Mouse (Mus musculus): Measurements from ENCODE around the gene Pald1. TPM values are rescaled to one million over a fixed set of nuclear protein-coding genes. Genes with fewer than 3 reads are reported as not detected.

Pald1 gene
- total and polyA plus RNA-seq, 3 experiments, result 2.9 to 6.4 TPM; not detected in 1

GRCm38 (mm10) chr10:61346374-61346773 is 37.0 kb downstream of the Pald1 start:
- Histone ChIP-seq H3K9ac (ENCODE audit: control insufficient read depth, low read depth, low read length, poor library complexity, severe bottlenecking) (no peak overlapping the region), H3K4me1 (ENCODE audit: control insufficient read depth in 1 of 2, insufficient read depth in 2 of 2, low read length in 2 of 2) (no peaks in the 10 kb centered on the region), H3K36me3 (ENCODE audit: control insufficient read depth in 1 of 2, insufficient read depth in 2 of 2, low read length in 2 of 2) (no peaks in the 10 kb centered on the region), H3K27ac (ENCODE audit: control insufficient read depth, low read depth, low read length) (no peak overlapping the region), H3K27me3 (ENCODE audit: control insufficient read depth in 1 of 2, insufficient read depth in 2 of 2, low read length in 2 of 2) (no peaks in the 10 kb centered on the region), H3K9me3 (replicated peaks; ENCODE audit: insufficient read depth, low read length) (no peaks in the 10 kb centered on the region), H3K79me2 (ENCODE audit: control insufficient read depth, insufficient read depth, low read length, poor library complexity) (no peaks in the 10 kb centered on the region), H3K4me3 (ENCODE audit: control insufficient read depth in 1 of 2, insufficient read depth in 1 of 2, low read depth in 2 of 2, low read length in 2 of 2) (no peak overlapping the region)
- no peak for TF ChIP-seq MAX (IDR thresholded peaks at IDR 0.05; ENCODE audit: low read length)
- TF ChIP-seq HCFC1 (IDR thresholded peaks at IDR 0.05; ENCODE audit: low read depth, low read length), result no peak
- no peak for TF ChIP-seq USF2 (IDR thresholded peaks at IDR 0.05; ENCODE audit: borderline replicate concordance in 1 of 2, insufficient read depth in 1 of 2, low read depth in 1 of 2, low read length in 2 of 2)
- no peak for TF ChIP-seq E2F4 (IDR thresholded peaks at IDR 0.05; ENCODE audit: borderline replicate concordance, low read depth, low read length)
- TF ChIP-seq ZNF384 (IDR thresholded peaks at IDR 0.05; ENCODE audit: low read depth, low read length), result no peak
- no peak for TF ChIP-seq MEF2A (IDR thresholded peaks at IDR 0.05; ENCODE audit: extremely low read depth, insufficient replicate concordance, low read depth, low read length, poor library complexity, severe bottlenecking)
- no peak for TF ChIP-seq EP300 (IDR thresholded peaks at IDR 0.05; ENCODE audit: low read depth in 1 of 2, low read length in 2 of 2)
- TF ChIP-seq RCOR1 (IDR thresholded peaks at IDR 0.05; ENCODE audit: low read depth, low read length), result no peak
- TF ChIP-seq SIN3A (IDR thresholded peaks at IDR 0.05; ENCODE audit: low read length), result no peak
- no peak for TF ChIP-seq MXI1 (IDR thresholded peaks at IDR 0.05; ENCODE audit: low read depth, low read length)
- TF ChIP-seq GABPA (IDR thresholded peaks at IDR 0.05; ENCODE audit: low read depth, low read length), result no peak
- no peak for TF ChIP-seq BHLHE40 (IDR thresholded peaks at IDR 0.05; ENCODE audit: borderline replicate concordance, low read depth, low read length)
- TF ChIP-seq UBTF (IDR thresholded peaks at IDR 0.05; ENCODE audit: borderline replicate concordance, insufficient read depth, low read depth, low read length), result no peak
- no peak for TF ChIP-seq CHD1 (IDR thresholded peaks at IDR 0.05; ENCODE audit: low read depth, low read length)
- no peak for TF ChIP-seq USF1 (IDR thresholded peaks at IDR 0.05; ENCODE audit: low read depth, low read length)
- no peak for TF ChIP-seq MYB (IDR thresholded peaks at IDR 0.05; ENCODE audit: low read depth, low read length)
- no peak for TF ChIP-seq ZC3H11A (IDR thresholded peaks at IDR 0.05; ENCODE audit: low read depth, low read length)
- TF ChIP-seq TAL1 (IDR thresholded peaks at IDR 0.05; ENCODE audit: low read length), result no peak
- no peak for TF ChIP-seq POLR2AphosphoS2 (IDR thresholded peaks at IDR 0.05; ENCODE audit: low read length)
- TF ChIP-seq NELFE (IDR thresholded peaks at IDR 0.05; ENCODE audit: low read depth, low read length), result no peak
- DNase-seq (ENCODE audit: low read depth, low spot score), result no peak

GRCm38 (mm10) chr10:61345179-61345578 is 38.2 kb downstream of the Pald1 start:
- no peak overlapping the region for H3K27ac ChIP-seq (ENCODE audit: control insufficient read depth, low read depth, low read length)
- H3K9ac ChIP-seq (ENCODE audit: control insufficient read depth, low read depth, low read length, poor library complexity, severe bottlenecking), result no peak overlapping the region
- TF ChIP-seq TAL1 (IDR thresholded peaks at IDR 0.05; ENCODE audit: low read length), result no peak
- TF ChIP-seq MXI1 (IDR thresholded peaks at IDR 0.05; ENCODE audit: low read depth, low read length), result no peak
- no peaks in the 10 kb centered on the region for H3K79me2 ChIP-seq (ENCODE audit: control insufficient read depth, insufficient read depth, low read length, poor library complexity)
- no peaks in the 10 kb centered on the region for H3K9me3 ChIP-seq (replicated peaks; ENCODE audit: insufficient read depth, low read length)
- H3K4me1 ChIP-seq (ENCODE audit: control insufficient read depth in 1 of 2, insufficient read depth in 2 of 2, low read length in 2 of 2), result no peaks in the 10 kb centered on the region
- H3K27me3 ChIP-seq (ENCODE audit: control insufficient read depth in 1 of 2, insufficient read depth in 2 of 2, low read length in 2 of 2), result no peaks in the 10 kb centered on the region
- no peak overlapping the region for H3K4me3 ChIP-seq (ENCODE audit: control insufficient read depth in 1 of 2, insufficient read depth in 1 of 2, low read depth in 2 of 2, low read length in 2 of 2)
- no peak for DNase-seq (ENCODE audit: low read depth, low spot score)
- H3K36me3 ChIP-seq (ENCODE audit: control insufficient read depth in 1 of 2, insufficient read depth in 2 of 2, low read length in 2 of 2), result no peaks in the 10 kb centered on the region

All from MEL (cell line).